8 mouse cellular contexts compared by ENCODE assay signal in genomic region chr11:69110319-69111046, GRCm38 (mm10). TPM values are rescaled to one million over a fixed set of nuclear protein-coding genes. Genes with fewer than 3 reads are reported as not detected.
DNase-seq lines count a peak whose midpoint lies in the region; ATAC-seq and TF ChIP-seq lines count a peak whose summit lies in the region.

No protein-coding gene starts in this region.

- DNase-seq in adipocyte (ENCODE audit: low spot score): peak; percentile 44
- DNase-seq in gastrocnemius, postnatal 14 days: peak; percentile 90
- peak; percentile 95 for DNase-seq in left cerebral cortex, postnatal 4 days
- peak; percentile 94 for DNase-seq in midbrain, embryonic 10.5 days (ENCODE audit: low spot score)
- peak; percentile 98 for DNase-seq in right cerebral cortex, postnatal 4 days
- peak; percentile 91 for DNase-seq in yolk sac, embryonic 10.5 days (ENCODE audit: low spot score)

- peaks cover 40% of the 10 kb centered on the region for H3K27me3 ChIP-seq in midbrain, embryonic 10.5 days (ENCODE audit: low read depth, poor library complexity, severe bottlenecking)

- H3K36me3 ChIP-seq in midbrain, embryonic 10.5 days: peaks cover 42% of the 10 kb centered on the region

- no peak overlapping the region for H3K27ac ChIP-seq in cortical plate, adult 2 months (ENCODE audit: insufficient read depth, low read length)
- H3K27ac ChIP-seq in midbrain, embryonic 10.5 days (replicated peaks): peak overlapping the region; percentile 72

- peak overlapping the region; percentile 21 for H3K4me3 ChIP-seq in cortical plate, adult 2 months (ENCODE audit: insufficient read depth, low read length)
- H3K4me3 ChIP-seq in midbrain, embryonic 10.5 days: peak overlapping the region; percentile 64

- TF ChIP-seq CTCF in cortical plate, adult 2 months (IDR thresholded peaks at IDR 0.05; ENCODE audit: extremely low read depth, insufficient read depth, low read length): no peak

- under 1% methylated on average over 30 of the region's 30 CpGs for WGBS in midbrain, embryonic 10.5 days

- no peaks in the 10 kb centered on the region for H3K9me3 ChIP-seq in midbrain, embryonic 10.5 days (replicated peaks)

- TF ChIP-seq POLR2A in cortical plate, adult 2 months (IDR thresholded peaks at IDR 0.05; ENCODE audit: extremely low read depth, insufficient read depth, low read length): peak; percentile 47; the same call in 1 of the 2 replicates

- H3K4me1 ChIP-seq in cortical plate, adult 2 months (ENCODE audit: control insufficient read depth, insufficient read depth, low read length): no peaks in the 10 kb centered on the region
- peaks cover 28% of the 10 kb centered on the region for H3K4me1 ChIP-seq in midbrain, embryonic 10.5 days

- intact Hi-C loops in gastrocnemius, postnatal 14 days (cut with DNase I; ENCODE audit: low total_unique reads): no loop called here
- intact Hi-C loops in left cerebral cortex, postnatal 4 days (cut with DNase I): no loop called here

- peak; percentile 44 for ATAC-seq in inflammation-experienced regulatory T-cells, adult 6 months

RNA-seq across cellular contexts. Expression of gene Hes7, which starts 9.7 kb away (rescaled TPM):
- polyA plus RNA-seq in cortical plate, adult 2 months (2012; rRNA removed): 0.50 and 0.83 TPM in 2 replicates
- total RNA-seq in gastrocnemius, postnatal 14 days (2021): under 1 TPM in 1 of 2 experiments, not detected in 1; 0.10 TPM
- polyA plus RNA-seq in inflammation-experienced regulatory T-cells, adult 6 months (2017; shearing (Covaris generic)): not detected
- total RNA-seq in left cerebral cortex, postnatal 4 days (2021): 1 to 10 TPM; 2.3 to 2.6 TPM
- polyA plus RNA-seq in midbrain, embryonic 10.5 days (2016; fragmentation: Nextera tagmentation; extraction: Ambion mirVana): 0.07 and 0.09 TPM in 2 replicates

RNA-seq across cellular contexts. Expression of gene 9130213A22Rik, which starts 11.9 kb away (rescaled TPM):
- polyA plus RNA-seq in cortical plate, adult 2 months (2012; rRNA removed): 2.1 and 2.3 TPM in 2 replicates
- total RNA-seq in gastrocnemius, postnatal 14 days (2021): under 1 TPM in 1 of 2 experiments, not detected in 1; 0.18 TPM
- under 1 TPM in 1 of 3 experiments, not detected in 2; 0.63 TPM for polyA plus RNA-seq in inflammation-experienced regulatory T-cells, adult 6 months (2017; shearing (Covaris generic))
- total RNA-seq in left cerebral cortex, postnatal 4 days (2021): 1 to 10 TPM; 1.2 to 1.7 TPM
- polyA plus RNA-seq in midbrain, embryonic 10.5 days (2016; fragmentation: Nextera tagmentation; extraction: Ambion mirVana): 0.07 and 0.14 TPM in 2 replicates

RNA-seq across cellular contexts. Expression of gene Aloxe3, which starts 15.2 kb away (rescaled TPM):
- 8.7 and 11.6 TPM in 2 replicates for polyA plus RNA-seq in cortical plate, adult 2 months (2012; rRNA removed)
- total RNA-seq in gastrocnemius, postnatal 14 days (2021): not detected
- under 1 TPM in 1 of 3 experiments, not detected in 2; 0.13 TPM for polyA plus RNA-seq in inflammation-experienced regulatory T-cells, adult 6 months (2017; shearing (Covaris generic))
- total RNA-seq in left cerebral cortex, postnatal 4 days (2021): 10 to 100 TPM; 10.8 to 13.1 TPM
- 0.17 and 0.25 TPM in 2 replicates for polyA plus RNA-seq in midbrain, embryonic 10.5 days (2016; fragmentation: Nextera tagmentation; extraction: Ambion mirVana)

RNA-seq across cellular contexts. Expression of gene Per1, which starts 15.5 kb away (rescaled TPM):
- 48.3 and 57.6 TPM in 2 replicates for polyA plus RNA-seq in cortical plate, adult 2 months (2012; rRNA removed)
- total RNA-seq in gastrocnemius, postnatal 14 days (2021): 10 to 100 TPM; 22.1 to 77.5 TPM
- polyA plus RNA-seq in inflammation-experienced regulatory T-cells, adult 6 months (2017; shearing (Covaris generic)): 1 to 10 TPM; 5.2 to 6.2 (median 6.1) TPM
- 10 to 100 TPM; 52.8 to 58.0 TPM for total RNA-seq in left cerebral cortex, postnatal 4 days (2021)
- polyA plus RNA-seq in midbrain, embryonic 10.5 days (2016; fragmentation: Nextera tagmentation; extraction: Ambion mirVana): 6.8 and 7.6 TPM in 2 replicates

RNA-seq across cellular contexts. Expression of gene Vamp2, which starts 22.2 kb away (rescaled TPM):
- polyA plus RNA-seq in cortical plate, adult 2 months (2012; rRNA removed): 1,153 and 1,156 TPM in 2 replicates
- 10 to 100 TPM; 37.9 to 39.7 TPM for total RNA-seq in gastrocnemius, postnatal 14 days (2021)
- 10 to 100 TPM; 26.9 to 31.5 (median 27.3) TPM for polyA plus RNA-seq in inflammation-experienced regulatory T-cells, adult 6 months (2017; shearing (Covaris generic))
- 100 to 1,000 TPM; 579 to 594 TPM for total RNA-seq in left cerebral cortex, postnatal 4 days (2021)
- 63.1 and 90.1 TPM in 2 replicates for polyA plus RNA-seq in midbrain, embryonic 10.5 days (2016; fragmentation: Nextera tagmentation; extraction: Ambion mirVana)

Comparison
In these comparisons a context has a peak if more than half of its experiments do, and no peak if none do; other contexts are left out.
1. DNase-seq: peak in every context shown above with its lines; median percentile 98 in right cerebral cortex, postnatal 4 days; 95 in left cerebral cortex, postnatal 4 days; 94 in midbrain, embryonic 10.5 days; 91 in yolk sac, embryonic 10.5 days; 90 in gastrocnemius, postnatal 14 days; 44 in adipocyte.